Mouse (Mus musculus): ENCODE measurements around the gene Gm20503. TPM values are rescaled to one million over a fixed set of nuclear protein-coding genes. Genes with fewer than 3 reads are reported as not detected.
A peak's percentile ranks its signal among the peaks of the same experiment; 100 is the strongest.

Gm20503 gene
- polyA plus RNA-seq, 1 experiment from 2014 or later = 14.6 TPM

DNA sequence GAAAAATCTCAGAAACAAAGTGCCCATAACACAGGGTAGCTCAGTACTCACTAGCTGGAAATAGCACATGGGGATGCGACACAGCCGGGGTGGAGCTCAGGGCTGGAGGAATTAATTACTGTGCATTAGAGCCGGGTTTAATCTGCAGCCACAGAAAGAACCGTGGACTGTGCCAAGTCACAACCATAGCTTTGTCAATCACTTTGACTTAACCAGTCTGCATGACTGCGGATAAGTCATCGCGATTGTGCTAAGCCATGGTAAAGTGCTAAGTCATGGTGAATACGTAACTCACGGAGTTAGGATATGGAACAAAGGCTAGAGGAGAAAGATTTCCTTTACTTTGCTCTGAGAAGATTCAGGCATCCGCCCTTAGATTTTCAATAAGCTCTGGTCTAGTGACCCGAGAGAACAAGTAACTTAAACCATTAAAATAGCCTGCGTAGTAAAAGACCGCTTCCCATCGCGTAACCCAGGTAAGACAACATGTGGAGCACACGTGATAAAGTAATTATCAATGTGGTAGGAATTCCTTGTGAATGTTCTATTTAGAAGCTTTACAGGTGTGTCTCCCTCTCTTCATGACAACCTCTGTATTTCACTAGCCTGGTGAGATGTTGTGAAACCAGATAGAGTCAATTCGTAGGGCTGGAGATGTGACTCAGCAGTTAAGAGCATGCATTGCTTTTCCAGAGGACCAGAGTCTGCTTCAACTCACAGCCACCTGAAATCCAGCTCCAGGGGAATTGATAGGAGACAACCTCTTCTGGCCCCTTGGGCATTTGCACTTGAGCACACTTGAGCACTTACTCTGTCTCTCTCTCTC is 12.2 kb upstream of the Gm20503 start:
- no peak for ATAC-seq (ENCODE audit: insufficient number of reproducible peaks, low FRiP score)
- H3K4me2 ChIP-seq = no peak overlapping the region
- H3K36me3 ChIP-seq = no peaks in the 10 kb centered on the region
- H3K9me3 ChIP-seq (replicated peaks) = no peaks in the 10 kb centered on the region
- 84% methylated on average over 17 of the region's 17 CpGs for WGBS
- H3K4me1 ChIP-seq (replicated peaks) = peaks cover 11% of the 10 kb centered on the region; the same call in 1 of the 2 replicates
- H3K9ac ChIP-seq = no peak overlapping the region
- no peak overlapping the region for H3K27ac ChIP-seq (ENCODE audit: poor library complexity, severe bottlenecking)
- peaks cover 20% of the 10 kb centered on the region for H3K27me3 ChIP-seq (replicated peaks)
- no peak overlapping the region for H3K4me3 ChIP-seq

DNA sequence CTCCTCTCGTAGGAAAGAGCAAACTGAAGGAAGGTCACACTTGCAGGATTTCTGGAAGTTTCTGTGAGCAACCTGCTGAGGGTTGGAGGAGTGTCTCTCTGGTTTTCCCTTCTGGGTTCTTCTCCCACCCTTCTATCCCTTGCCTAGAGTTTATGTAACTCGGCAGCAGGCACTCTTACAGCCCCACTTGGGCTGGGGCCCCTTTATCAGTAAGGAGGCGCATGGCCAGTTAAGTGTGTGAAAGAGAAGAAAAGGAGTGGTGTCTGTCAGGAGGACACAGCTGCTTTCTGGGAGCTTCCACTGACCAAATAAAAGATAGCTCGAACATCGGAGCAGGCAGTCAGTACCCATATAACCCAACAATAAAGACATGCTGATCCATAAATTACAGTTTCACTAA is 10.8 kb upstream of the Gm20503 start:
- ATAC-seq (ENCODE audit: insufficient number of reproducible peaks, low FRiP score) = no peak
- Histone ChIP-seq H3K9me3 (replicated peaks) (no peaks in the 10 kb centered on the region), H3K4me2 (no peak overlapping the region), H3K4me3 (no peak overlapping the region), H3K36me3 (no peaks in the 10 kb centered on the region), H3K27me3 (replicated peaks) (peaks cover 20% of the 10 kb centered on the region), H3K27ac (ENCODE audit: poor library complexity, severe bottlenecking) (no peak overlapping the region), H3K9ac (no peak overlapping the region), H3K4me1 (replicated peaks) (peaks cover 14% of the 10 kb centered on the region)
- 36% methylated on average over 5 of the region's 5 CpGs for WGBS

DNA sequence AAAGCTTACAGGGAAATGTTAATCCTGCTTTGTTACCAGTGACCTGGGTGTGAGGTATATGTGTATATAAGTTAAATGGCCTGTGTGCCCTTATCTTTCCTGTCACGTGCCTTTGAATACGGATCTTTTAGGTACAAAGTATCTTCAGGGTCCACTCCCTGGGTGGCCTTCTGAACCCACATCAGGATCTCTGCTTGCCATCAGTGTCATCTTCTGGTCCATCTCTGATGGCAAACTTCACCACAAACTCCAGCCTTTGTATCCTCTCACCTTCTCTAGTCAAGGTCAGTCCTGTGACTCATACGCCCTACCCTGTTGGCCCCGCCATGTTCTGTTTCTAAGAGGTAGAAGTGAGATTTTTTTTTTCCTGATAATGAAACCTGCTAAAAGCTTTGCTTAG is 8.2 kb upstream of the Gm20503 start, which contains the start of gene Dnajc25:
Dnajc25 (plus strand) TSS at position 301 of the 400 bp plus-strand sequence.
- no peak within 1 kb of the TSS for H3K9ac ChIP-seq
- H3K4me2 ChIP-seq = no peak within 1 kb of the TSS
- no peak within 1 kb of the TSS for H3K4me3 ChIP-seq
- ATAC-seq (ENCODE audit: insufficient number of reproducible peaks, low FRiP score) = no peak
- H3K27me3 ChIP-seq (replicated peaks) = peaks cover 10% of the 10 kb centered on the region
- no peak within 1 kb of the TSS for H3K27ac ChIP-seq (ENCODE audit: poor library complexity, severe bottlenecking)
- H3K36me3 ChIP-seq = no peaks in the 10 kb centered on the region
- no peaks in the 10 kb centered on the region for H3K9me3 ChIP-seq (replicated peaks)
- WGBS = 75% methylated on average over 4 of the region's 4 CpGs
- peaks cover 12% of the 10 kb centered on the region for H3K4me1 ChIP-seq (replicated peaks)

DNA sequence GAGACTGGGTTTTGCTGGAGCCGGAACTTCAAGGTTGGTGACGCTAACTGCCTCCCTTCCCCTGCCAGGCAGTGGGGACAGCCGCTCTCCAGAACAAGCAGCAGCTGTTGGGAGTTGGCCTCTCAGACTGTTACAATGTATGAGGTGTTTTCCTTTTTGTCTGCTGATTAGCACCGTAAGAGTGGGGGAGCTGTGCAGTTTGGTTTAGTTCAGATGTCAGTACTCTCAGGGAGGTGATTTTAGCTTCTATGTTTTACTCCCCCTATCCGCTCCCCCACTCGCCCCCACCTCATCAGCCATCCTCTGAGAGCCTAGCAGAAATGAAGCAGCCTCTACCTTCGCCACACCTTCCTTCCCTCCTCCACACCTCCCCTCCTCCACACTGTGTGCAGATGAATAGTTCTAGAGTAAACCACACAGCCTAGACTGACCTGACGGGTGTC is 7.7 kb upstream of the Gm20503 start:
- ATAC-seq (ENCODE audit: insufficient number of reproducible peaks, low FRiP score) = no peak
- no peaks in the 10 kb centered on the region for H3K9me3 ChIP-seq (replicated peaks)
- no peak overlapping the region for H3K4me2 ChIP-seq
- peaks cover 10% of the 10 kb centered on the region for H3K27me3 ChIP-seq (replicated peaks)
- 46% methylated on average over 8 of the region's 8 CpGs for WGBS
- H3K4me3 ChIP-seq = no peak overlapping the region
- H3K27ac ChIP-seq (ENCODE audit: poor library complexity, severe bottlenecking) = no peak overlapping the region
- H3K9ac ChIP-seq = no peak overlapping the region
- no peaks in the 10 kb centered on the region for H3K36me3 ChIP-seq
- peaks cover 12% of the 10 kb centered on the region for H3K4me1 ChIP-seq (replicated peaks)

DNA sequence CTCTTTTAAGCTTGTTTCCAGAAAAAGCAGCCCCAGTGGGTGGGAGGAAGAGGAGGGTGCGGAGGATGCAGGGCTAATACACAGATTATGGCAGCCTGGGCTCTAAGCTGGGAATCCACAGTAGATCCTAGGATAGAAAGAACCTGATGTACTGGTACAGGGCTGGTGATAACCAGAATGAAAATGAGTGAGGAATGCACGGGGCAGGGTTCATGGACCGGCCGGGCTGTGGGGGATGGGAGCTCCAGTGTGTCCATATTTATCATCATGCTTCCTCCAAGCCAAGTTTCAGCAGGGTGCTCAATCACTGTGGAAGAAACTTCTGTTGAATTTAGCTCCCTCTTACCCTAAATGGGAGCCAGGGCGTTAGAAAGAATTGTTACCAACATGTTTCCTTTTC is 5.9 kb upstream of the Gm20503 start:
- 45% methylated on average over 5 of the region's 5 CpGs for WGBS
- Histone ChIP-seq H3K9ac (no peak overlapping the region), H3K9me3 (replicated peaks) (no peaks in the 10 kb centered on the region), H3K4me1 (replicated peaks) (peaks cover 10% of the 10 kb centered on the region), H3K36me3 (no peaks in the 10 kb centered on the region), H3K4me2 (no peak overlapping the region), H3K4me3 (no peak overlapping the region), H3K27ac (ENCODE audit: poor library complexity, severe bottlenecking) (no peak overlapping the region), H3K27me3 (replicated peaks) (peaks cover 5% of the 10 kb centered on the region; the same call in 1 of the 2 replicates)
- no peak for ATAC-seq (ENCODE audit: insufficient number of reproducible peaks, low FRiP score)

DNA sequence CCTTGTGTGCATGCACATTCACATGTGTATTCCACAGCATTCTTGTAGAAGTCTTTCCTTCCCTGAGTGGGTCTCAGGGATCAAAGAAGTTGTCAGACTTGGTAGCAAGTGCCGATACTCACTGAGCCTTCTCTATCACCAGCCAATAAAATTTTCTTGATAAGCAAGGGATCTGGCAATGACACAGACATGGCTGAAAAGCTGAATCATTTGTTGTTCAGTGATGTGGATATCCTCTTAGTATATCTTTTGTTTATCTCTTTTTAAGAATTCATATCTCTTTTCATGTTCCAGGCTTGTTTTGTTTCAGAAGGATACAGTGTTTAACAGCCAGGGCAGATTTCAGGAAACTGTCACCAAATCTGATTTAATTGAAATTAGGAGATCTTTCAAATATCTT is 4.3 kb upstream of the Gm20503 start:
- Histone ChIP-seq H3K27ac (ENCODE audit: poor library complexity, severe bottlenecking) (no peak overlapping the region), H3K9ac (no peak overlapping the region), H3K4me2 (no peak overlapping the region), H3K36me3 (no peaks in the 10 kb centered on the region), H3K27me3 (replicated peaks) (0 out of 2 replicates have a peak, but pooled peaks cover 1% of the 10 kb centered on the region), H3K4me1 (replicated peaks) (peaks cover 11% of the 10 kb centered on the region), H3K9me3 (replicated peaks) (no peaks in the 10 kb centered on the region), H3K4me3 (no peak overlapping the region)
- WGBS = 63% methylated on average over 1 of the region's 1 CpGs
- no peak for ATAC-seq (ENCODE audit: insufficient number of reproducible peaks, low FRiP score)

DNA sequence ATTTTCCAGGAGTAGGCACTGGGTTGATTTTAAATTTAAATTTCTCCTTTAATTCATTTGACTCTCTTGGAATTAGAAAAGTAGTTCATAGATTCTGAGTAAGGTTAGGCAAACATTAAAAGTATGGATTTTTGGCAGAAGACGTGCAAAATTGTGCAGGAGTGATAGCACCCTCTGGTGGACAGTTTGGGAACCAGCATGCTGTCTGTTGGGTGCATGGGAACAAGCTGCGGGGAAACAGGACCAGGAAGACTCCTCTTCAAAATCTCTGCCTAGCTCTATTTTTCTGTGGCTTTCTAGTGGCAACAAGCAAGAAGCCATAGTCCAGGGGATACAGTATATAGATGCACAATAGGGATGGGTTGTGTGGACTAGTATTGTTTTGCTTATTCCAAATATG is 3.3 kb upstream of the Gm20503 start:
- H3K4me1 ChIP-seq (replicated peaks) = peaks cover 21% of the 10 kb centered on the region
- WGBS = 14% methylated on average over 2 of the region's 2 CpGs

DNA sequence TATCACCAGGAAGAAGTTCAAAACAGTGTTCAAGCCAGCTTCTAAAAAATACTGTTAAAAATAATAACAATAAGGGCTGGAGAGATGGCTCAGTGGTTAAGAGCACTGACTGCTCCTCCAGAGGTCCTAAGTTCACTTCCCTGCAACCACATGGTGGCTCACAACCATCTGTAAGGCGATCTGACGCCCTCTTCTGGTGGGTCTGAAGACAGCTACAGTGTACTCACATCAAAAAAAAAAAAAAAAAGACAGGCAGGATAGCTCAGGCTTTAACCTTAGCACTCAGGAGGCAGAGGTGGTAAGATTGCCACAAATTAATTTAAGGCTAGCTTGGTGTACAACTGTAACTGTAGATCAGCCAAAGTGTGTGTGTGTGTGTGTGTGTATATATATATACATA is 2.4 kb upstream of the Gm20503 start:
- no peaks in the 10 kb centered on the region for H3K36me3 ChIP-seq

More for the DNA sequence above, 3.3 kb upstream of the Gm20503 start:
- H3K36me3 ChIP-seq = no peaks in the 10 kb centered on the region
- no peak overlapping the region for H3K4me3 ChIP-seq
- H3K4me2 ChIP-seq = no peak overlapping the region
- H3K9ac ChIP-seq = no peak overlapping the region
- ATAC-seq (ENCODE audit: insufficient number of reproducible peaks, low FRiP score) = no peak
- H3K9me3 ChIP-seq (replicated peaks) = no peaks in the 10 kb centered on the region
- no peak overlapping the region for H3K27ac ChIP-seq (ENCODE audit: poor library complexity, severe bottlenecking)
- H3K27me3 ChIP-seq (replicated peaks) = no peaks in the 10 kb centered on the region

DNA sequence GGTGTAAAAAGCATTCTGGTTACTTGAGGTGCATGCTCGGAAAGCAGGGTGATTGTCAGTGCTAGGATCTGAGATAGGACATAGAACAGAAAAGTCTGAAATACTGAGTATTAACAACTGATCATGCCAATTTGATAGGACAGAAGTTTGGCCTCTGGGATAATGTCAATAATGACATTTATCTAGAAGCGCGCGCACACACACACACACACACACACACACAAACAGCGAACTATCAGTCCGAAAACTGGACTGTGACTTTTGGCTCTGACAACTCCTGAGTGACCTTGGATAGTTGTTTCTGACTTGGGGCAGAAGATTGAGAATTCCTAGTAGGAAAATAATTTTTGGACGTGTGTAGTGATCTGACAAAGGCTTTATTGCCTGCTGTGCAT is 793 bp downstream of the Gm20503 start:
- 18% methylated on average over 7 of the region's 7 CpGs for WGBS
- no peak for ATAC-seq (ENCODE audit: insufficient number of reproducible peaks, low FRiP score)
- H3K9ac ChIP-seq = peak overlapping the region; percentile 95

More for the DNA sequence above, 2.4 kb upstream of the Gm20503 start:
- no peaks in the 10 kb centered on the region for H3K9me3 ChIP-seq (replicated peaks)
- no peak overlapping the region for H3K27ac ChIP-seq (ENCODE audit: poor library complexity, severe bottlenecking)
- WGBS = 4% methylated on average over 2 of the region's 2 CpGs
- H3K4me3 ChIP-seq = no peak overlapping the region
- H3K27me3 ChIP-seq (replicated peaks) = no peaks in the 10 kb centered on the region
- H3K9ac ChIP-seq = no peak overlapping the region
- peaks cover 26% of the 10 kb centered on the region for H3K4me1 ChIP-seq (replicated peaks)
- H3K4me2 ChIP-seq = no peak overlapping the region
- ATAC-seq (ENCODE audit: insufficient number of reproducible peaks, low FRiP score) = no peak

DNA sequence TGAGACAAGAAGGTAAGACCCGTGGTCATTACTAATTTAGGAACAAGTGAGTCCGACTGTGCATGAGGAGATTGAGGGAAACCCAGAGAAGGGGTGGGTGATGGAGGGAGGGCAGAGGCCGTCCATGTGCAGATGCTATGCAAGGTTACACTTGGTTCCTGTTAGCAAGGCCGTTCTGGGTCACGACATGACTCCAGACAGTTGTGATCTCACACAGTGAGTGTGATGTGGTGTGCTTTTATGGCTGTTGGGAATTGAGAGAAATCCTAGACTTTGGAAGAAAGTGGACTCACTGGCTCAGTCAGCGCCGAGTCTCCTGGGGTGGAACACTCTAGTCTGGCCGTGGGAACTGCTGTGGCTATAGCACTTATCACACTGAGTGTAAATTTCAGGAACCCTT is 3.2 kb downstream of the Gm20503 start:
- ATAC-seq (ENCODE audit: insufficient number of reproducible peaks, low FRiP score) = no peak
- no peak overlapping the region for H3K4me3 ChIP-seq
- H3K27ac ChIP-seq (ENCODE audit: poor library complexity, severe bottlenecking) = no peak overlapping the region
- H3K4me2 ChIP-seq = no peak overlapping the region
- H3K27me3 ChIP-seq (replicated peaks) = no peaks in the 10 kb centered on the region
- no peaks in the 10 kb centered on the region for H3K9me3 ChIP-seq (replicated peaks)
- H3K36me3 ChIP-seq = no peaks in the 10 kb centered on the region
- WGBS = 57% methylated on average over 8 of the region's 8 CpGs
- peaks cover 51% of the 10 kb centered on the region for H3K4me1 ChIP-seq (replicated peaks)
- H3K9ac ChIP-seq = no peak overlapping the region

More for the DNA sequence above, 793 bp downstream of the Gm20503 start:
- Histone ChIP-seq H3K9me3 (replicated peaks) (no peaks in the 10 kb centered on the region), H3K36me3 (no peaks in the 10 kb centered on the region), H3K4me3 (peak overlapping the region; percentile 94), H3K27ac (ENCODE audit: poor library complexity, severe bottlenecking) (no peak overlapping the region), H3K27me3 (replicated peaks) (no peaks in the 10 kb centered on the region), H3K4me1 (replicated peaks) (peaks cover 38% of the 10 kb centered on the region), H3K4me2 (peak overlapping the region; percentile 73)

DNA sequence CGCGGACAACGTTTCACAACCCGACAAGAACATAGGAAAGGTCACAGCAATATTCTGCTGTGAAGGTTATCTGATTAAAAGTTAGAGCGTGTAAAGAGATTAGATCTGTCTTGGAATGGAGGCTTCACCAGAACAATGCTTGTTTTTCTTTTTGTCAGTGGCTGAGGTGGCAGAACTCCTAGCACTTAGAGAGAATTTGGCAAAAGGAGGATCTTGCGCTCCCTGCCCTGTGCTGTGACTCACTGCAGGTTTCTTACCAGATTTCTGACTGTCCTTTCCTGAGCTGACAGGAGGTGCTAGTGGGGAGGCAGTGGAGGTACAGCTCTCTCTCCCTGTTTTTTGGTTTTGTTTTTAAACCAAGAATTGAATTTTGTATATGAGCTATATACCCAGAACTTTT is 4.0 kb downstream of the Gm20503 start:
- Histone ChIP-seq H3K27ac (ENCODE audit: poor library complexity, severe bottlenecking) (no peak overlapping the region), H3K36me3 (no peaks in the 10 kb centered on the region), H3K4me2 (no peak overlapping the region), H3K9me3 (replicated peaks) (no peaks in the 10 kb centered on the region), H3K4me1 (replicated peaks) (peaks cover 54% of the 10 kb centered on the region), H3K9ac (no peak overlapping the region), H3K4me3 (no peak overlapping the region), H3K27me3 (replicated peaks) (no peaks in the 10 kb centered on the region)
- WGBS = 69% methylated on average over 6 of the region's 6 CpGs
- ATAC-seq (ENCODE audit: insufficient number of reproducible peaks, low FRiP score) = no peak
